Mouse (Mus musculus) layer of hippocampus, adult 18-20 months (tissue): ENCODE measurements at regions not wholly inside any gene's neighbourhood (a gene's known extent, or its start where the extent isn't known, plus 50 kb on each side); places are given as distances from the start of the nearest gene placed in this dataset.
A peak's percentile ranks its signal among the peaks of the same experiment; 100 is the strongest.

Experiments
- DNase-seq, 2 experiments: peaks; one replicate each; pipeline ENCODE4 v3.0.0; 2022; ENCODE audit warnings: low spot score in 2 of 2

GRCm38 (mm10) chrX:77980676-77981075 is 55.8 kb upstream of the 5430402E10Rik start:
- DNase-seq: peak in 1 of 2 experiments; percentile 3
